Mouse (Mus musculus) heart, embryonic 11.5 days (tissue): ENCODE data around the gene Fhad1. TPM values are rescaled to one million over a fixed set of nuclear protein-coding genes. Genes with fewer than 3 reads are reported as not detected.

ENCODE experiments used
- ATAC-seq: fragments of 200-750 bp; cut with Nextera tagmentation; replicated peaks from 2 replicates; pipeline ENCODE4 v1.8.0; 2017; ENCODE audit warnings: moderate library complexity; ENCODE audit not compliant: insufficient number of reproducible peaks, low FRiP score, low TSS enrichment
- H3K27ac ChIP-seq: fragments of 300-500 bp; sonication (generic); 2 replicates; pipeline ENCODE4 v1.5.1; 2014; ENCODE audit warnings: mild to moderate bottlenecking, low read depth, low read length
- H3K27me3 ChIP-seq: fragments of 300-500 bp; sonication (generic); 2 replicates; pipeline ENCODE4 v1.6.1; 2014; ENCODE audit warnings: mild to moderate bottlenecking, low read length, mixed read lengths; ENCODE audit not compliant: control insufficient read depth, insufficient read depth
- H3K36me3 ChIP-seq: fragments of 300-500 bp; sonication (generic); 2 replicates; pipeline ENCODE4 v1.6.1; 2014; ENCODE audit warnings: mild to moderate bottlenecking, low read length, moderate library complexity, mixed read lengths; ENCODE audit not compliant: control insufficient read depth, insufficient read depth
- H3K4me1 ChIP-seq: fragments of 300-500 bp; sonication (generic); 2 replicates; pipeline ENCODE4 v1.6.1; 2014; ENCODE audit warnings: low read length; ENCODE audit not compliant: control insufficient read depth, insufficient read depth
- H3K4me2 ChIP-seq: fragments of 300-500 bp; sonication (generic); 2 replicates; pipeline ENCODE4 v1.6.1; 2014; ENCODE audit warnings: mild to moderate bottlenecking, moderate library complexity
- H3K4me3 ChIP-seq: fragments of 300-500 bp; sonication (generic); 2 replicates; pipeline ENCODE4 v1.5.1; 2014; ENCODE audit warnings: low read depth, low read length
- H3K9ac ChIP-seq: fragments of 300-500 bp; sonication (generic); 2 replicates; pipeline ENCODE4 v1.6.1; 2014; ENCODE audit warnings: mild to moderate bottlenecking, low read depth, low read length, moderate library complexity
- H3K9me3 ChIP-seq: fragments of 300-500 bp; sonication (generic); replicated peaks from 2 replicates; pipeline ENCODE4 v1.6.1; 2016; ENCODE audit warnings: low read length; ENCODE audit not compliant: control insufficient read depth
- WGBS: fragments of 180-500 bp; shearing (Covaris S2); extraction: QIAGEN DNeasy Blood & Tissue Kit; methylation state at CpG from one replicate; pipeline ENCODE4 v1.1.7; 2014; ENCODE audit not compliant: insufficient replicate concordance; 5-methylcytosine and 5-hydroxymethylcytosine counted together
- polyA plus RNA-seq: library from polyadenylated mRNA; unstranded; fragments of >200 nt; fragmentation: Nextera tagmentation; extraction: Ambion mirVana; gene quantifications from 2 replicates; pipeline ENCODE4 v1.2.1, GENCODE M21; 2014

Gene Fhad1
- polyA plus RNA-seq, 1 experiment from 2014 or later, result 3.8 TPM

DNA sequence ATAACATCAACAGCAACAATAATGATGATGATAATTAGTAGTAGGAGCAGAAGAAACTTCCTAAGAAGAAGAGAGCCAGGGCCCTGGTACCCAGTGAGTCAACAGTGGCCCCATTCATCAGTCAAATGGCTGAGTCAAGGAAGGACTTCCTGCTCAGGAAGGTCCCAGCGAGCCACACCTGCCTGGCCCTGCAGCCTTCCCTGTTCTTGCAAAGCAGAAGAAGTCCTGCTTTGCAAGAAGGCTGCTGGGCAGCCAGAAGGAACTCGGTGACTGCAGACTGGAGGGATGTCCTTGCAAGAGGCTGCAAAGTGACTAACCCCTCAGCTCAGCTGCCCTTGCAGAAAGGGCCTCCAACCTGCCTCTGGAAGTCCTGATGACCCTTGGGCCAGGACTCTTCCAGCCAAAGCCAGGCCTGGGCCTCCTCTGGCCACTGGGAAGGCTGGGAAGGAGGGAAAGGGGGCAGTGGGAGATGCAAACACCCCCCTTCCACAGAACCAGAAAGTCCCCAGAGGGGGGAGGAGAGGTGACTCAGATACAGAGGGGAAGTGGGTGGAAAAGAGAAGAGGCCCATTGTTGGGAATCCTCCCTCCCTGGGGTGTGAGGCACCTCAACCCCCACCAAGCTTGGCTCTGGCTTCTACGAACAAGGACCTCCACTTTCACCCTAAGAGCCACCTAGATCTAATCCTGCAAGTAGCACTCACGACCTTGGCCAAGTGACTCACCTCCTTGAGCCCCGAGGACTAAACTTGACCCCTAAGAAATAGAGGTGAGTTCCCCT lies 145.3 kb downstream of the Fhad1 start:
- no peaks in the 10 kb centered on the region for H3K9me3 ChIP-seq
- H3K4me1 ChIP-seq, result peaks cover 71% of the 10 kb centered on the region
- no peak overlapping the region for H3K4me2 ChIP-seq
- no peak for ATAC-seq
- no peak overlapping the region for H3K9ac ChIP-seq
- H3K27ac ChIP-seq, result peak overlapping the region; percentile 32; the same call in 1 of the 2 replicates
- H3K4me3 ChIP-seq, result no peak overlapping the region
- peaks cover 7% of the 10 kb centered on the region; the same call in 1 of the 2 replicates for H3K36me3 ChIP-seq
- WGBS, result 56% methylated on average over 5 of the region's 5 CpGs
- H3K27me3 ChIP-seq, result no peaks in the 10 kb centered on the region

DNA sequence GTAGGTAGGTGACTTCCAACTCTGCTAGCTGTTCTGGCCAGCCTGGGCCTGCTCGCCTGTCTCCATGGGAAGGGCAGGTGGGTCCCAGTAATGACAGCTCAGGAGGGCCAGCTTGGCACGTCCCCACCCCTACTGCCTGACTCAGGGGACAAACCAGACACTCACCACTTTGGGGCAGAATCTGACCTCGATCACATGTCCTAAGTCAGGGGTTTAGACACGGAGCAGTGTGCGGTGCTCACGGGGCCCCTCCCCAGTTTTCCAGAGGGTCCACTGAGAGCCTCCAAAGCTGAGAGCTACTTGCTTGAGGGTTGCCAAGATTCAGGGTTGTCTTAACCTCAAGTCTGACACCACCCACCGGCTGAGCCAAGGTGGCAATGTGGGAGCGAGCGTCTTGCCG lies 146.8 kb downstream of the Fhad1 start:
- no peaks in the 10 kb centered on the region for H3K27me3 ChIP-seq
- no peak overlapping the region for H3K9ac ChIP-seq
- H3K9me3 ChIP-seq, result no peaks in the 10 kb centered on the region
- peaks cover 12% of the 10 kb centered on the region; the same call in 1 of the 2 replicates for H3K36me3 ChIP-seq
- ATAC-seq, result no peak
- H3K4me1 ChIP-seq, result peaks cover 77% of the 10 kb centered on the region
- H3K4me2 ChIP-seq, result peak overlapping the region; percentile 50
- H3K27ac ChIP-seq, result peak overlapping the region; percentile 91
- no peak overlapping the region for H3K4me3 ChIP-seq
- 77% methylated on average over 10 of the region's 10 CpGs for WGBS

DNA sequence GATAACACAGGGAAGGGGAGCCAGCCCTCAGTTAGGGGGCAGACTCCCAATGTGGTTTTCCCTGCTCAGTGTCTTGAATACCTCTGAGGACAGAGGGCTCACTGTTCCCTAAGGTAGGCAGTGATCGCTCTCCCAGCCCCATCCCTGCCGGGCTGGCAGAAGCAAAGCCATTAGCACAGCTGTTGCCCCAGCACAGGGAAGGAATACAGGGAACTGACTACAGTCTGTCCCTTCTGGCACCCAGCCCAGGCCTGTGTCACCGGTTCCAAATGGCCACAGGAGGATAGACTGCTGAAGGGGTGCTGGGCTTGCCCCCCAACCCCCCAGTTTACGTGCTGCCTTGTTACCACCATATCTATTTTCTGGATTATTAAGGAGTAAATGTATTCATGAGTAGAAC lies 147.4 kb downstream of the Fhad1 start:
- Histone ChIP-seq H3K27me3 (no peaks in the 10 kb centered on the region), H3K4me3 (no peak overlapping the region), H3K4me1 (peaks cover 72% of the 10 kb centered on the region), H3K4me2 (peak overlapping the region; percentile 50), H3K9ac (0 out of 2 replicates have a peak overlapping the region, but pooled peaks have one; percentile 39), H3K27ac (peak overlapping the region; percentile 91), H3K9me3 (no peaks in the 10 kb centered on the region), H3K36me3 (peaks cover 13% of the 10 kb centered on the region; the same call in 1 of the 2 replicates)
- 39% methylated on average over 4 of the region's 4 CpGs for WGBS
- ATAC-seq, result no peak

DNA sequence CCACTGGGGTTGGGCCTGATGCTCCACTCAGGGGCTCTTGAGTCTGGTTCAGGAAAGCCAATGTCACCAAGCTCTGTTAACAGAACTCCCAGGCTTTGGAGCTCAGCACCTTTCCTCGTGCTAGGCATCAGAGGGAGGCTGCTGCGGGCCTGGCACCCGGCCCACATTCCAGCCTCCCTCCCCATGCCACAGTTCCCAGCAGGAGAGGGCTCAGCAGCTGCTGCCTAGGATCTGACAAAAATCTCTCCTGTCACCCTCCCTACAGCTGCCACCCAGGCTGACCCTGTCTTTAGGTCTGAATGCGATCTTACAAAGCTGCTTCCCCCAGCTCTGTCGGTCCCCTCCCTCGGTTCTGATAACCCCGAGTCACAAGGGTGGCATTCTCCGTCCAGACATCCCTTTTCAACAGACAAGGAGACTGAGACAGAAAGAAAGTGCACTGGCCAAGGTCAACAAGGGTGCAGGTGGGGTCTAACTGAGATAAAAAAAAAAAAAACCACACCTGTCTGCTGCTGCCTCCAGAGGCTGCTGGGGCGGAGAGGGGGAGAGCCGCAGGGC lies 147.9 kb downstream of the Fhad1 start:
- ATAC-seq, result peak; percentile 48; the same call in 1 of the 2 replicates
- WGBS, result 15% methylated on average over 10 of the region's 10 CpGs
- Histone ChIP-seq H3K36me3 (peaks cover 13% of the 10 kb centered on the region; the same call in 1 of the 2 replicates), H3K4me2 (peak overlapping the region; percentile 50), H3K27ac (peak overlapping the region; percentile 91), H3K27me3 (no peaks in the 10 kb centered on the region), H3K4me1 (peaks cover 67% of the 10 kb centered on the region), H3K4me3 (no peak overlapping the region), H3K9ac (0 out of 2 replicates have a peak overlapping the region, but pooled peaks have one; percentile 39), H3K9me3 (no peaks in the 10 kb centered on the region)

DNA sequence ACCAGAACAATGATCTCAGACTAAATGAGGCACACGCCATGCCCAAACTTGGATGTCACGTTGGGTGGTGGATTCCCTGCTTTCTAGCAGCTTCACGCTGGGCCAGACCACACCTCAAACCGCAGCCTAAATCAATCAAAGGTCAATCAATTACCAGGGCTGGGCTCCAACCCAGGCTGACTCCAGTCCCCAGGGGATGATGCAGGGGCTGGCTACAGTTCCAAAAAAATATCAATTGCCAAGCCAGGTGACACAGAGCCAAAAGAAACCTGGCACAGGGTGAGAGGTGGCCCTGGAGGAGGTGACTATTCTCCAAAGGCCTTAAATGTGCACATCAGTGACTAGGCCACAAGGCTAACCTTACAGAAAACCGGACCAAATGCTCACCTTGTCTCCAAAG lies 149.3 kb downstream of the Fhad1 start:
- Histone ChIP-seq H3K9me3 (no peaks in the 10 kb centered on the region), H3K27ac (no peak overlapping the region), H3K36me3 (peaks cover 16% of the 10 kb centered on the region), H3K4me3 (no peak overlapping the region), H3K27me3 (no peaks in the 10 kb centered on the region), H3K9ac (no peak overlapping the region), H3K4me1 (peaks cover 53% of the 10 kb centered on the region), H3K4me2 (no peak overlapping the region)
- no peak for ATAC-seq
- 87% methylated on average over 5 of the region's 5 CpGs for WGBS

DNA sequence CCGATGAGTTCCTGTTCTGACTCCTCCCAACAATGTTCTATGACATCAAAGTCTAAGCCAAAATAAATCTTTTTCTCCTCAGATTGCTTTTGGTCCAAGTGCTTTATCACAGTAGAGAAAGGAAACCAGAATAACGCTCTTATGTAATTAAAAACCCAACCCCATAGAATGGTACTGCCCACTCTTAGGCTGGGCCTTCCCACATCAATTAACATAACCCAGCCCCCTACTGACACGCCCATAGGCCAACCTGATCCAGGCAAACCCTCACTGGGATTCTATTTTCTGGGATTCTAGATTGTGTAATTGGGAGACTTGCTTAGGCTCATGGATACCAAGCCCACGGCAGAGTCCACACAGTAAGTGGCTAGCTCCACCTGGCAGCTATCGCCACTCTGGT lies 149.9 kb downstream of the Fhad1 start:
- no peak for ATAC-seq
- peaks cover 47% of the 10 kb centered on the region for H3K4me1 ChIP-seq
- WGBS, result 91% methylated on average over 5 of the region's 5 CpGs
- H3K4me3 ChIP-seq, result no peak overlapping the region
- no peak overlapping the region for H3K9ac ChIP-seq
- H3K27ac ChIP-seq, result no peak overlapping the region
- H3K36me3 ChIP-seq, result peaks cover 20% of the 10 kb centered on the region
- H3K9me3 ChIP-seq, result no peaks in the 10 kb centered on the region
- H3K27me3 ChIP-seq, result no peaks in the 10 kb centered on the region
- H3K4me2 ChIP-seq, result no peak overlapping the region

DNA sequence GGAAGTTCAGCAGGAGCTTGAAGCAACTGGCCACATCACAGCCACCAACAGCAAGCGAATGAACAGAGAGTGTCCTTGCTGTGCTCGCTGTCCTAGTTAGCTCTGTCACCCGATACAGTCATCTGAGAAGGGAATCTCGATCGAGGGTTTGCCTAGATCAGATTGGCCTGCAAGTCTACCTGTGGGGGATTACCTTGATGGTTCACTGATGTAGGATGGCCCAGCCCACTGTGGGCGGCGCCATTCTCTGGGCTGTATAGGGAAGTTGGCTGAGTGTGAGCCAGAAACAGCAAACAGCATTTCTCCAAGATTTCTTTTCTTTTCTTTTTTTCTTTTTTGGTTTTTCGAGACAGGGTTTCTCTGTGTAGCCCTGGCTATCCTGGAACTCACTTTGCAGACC lies 150.4 kb downstream of the Fhad1 start:
- no peak overlapping the region for H3K4me2 ChIP-seq
- H3K9me3 ChIP-seq, result no peaks in the 10 kb centered on the region
- H3K4me3 ChIP-seq, result no peak overlapping the region
- no peak overlapping the region for H3K9ac ChIP-seq
- WGBS, result 90% methylated on average over 8 of the region's 8 CpGs
- H3K4me1 ChIP-seq, result peaks cover 42% of the 10 kb centered on the region
- H3K27ac ChIP-seq, result no peak overlapping the region
- peaks cover 22% of the 10 kb centered on the region for H3K36me3 ChIP-seq
- no peaks in the 10 kb centered on the region for H3K27me3 ChIP-seq
- ATAC-seq, result no peak

DNA sequence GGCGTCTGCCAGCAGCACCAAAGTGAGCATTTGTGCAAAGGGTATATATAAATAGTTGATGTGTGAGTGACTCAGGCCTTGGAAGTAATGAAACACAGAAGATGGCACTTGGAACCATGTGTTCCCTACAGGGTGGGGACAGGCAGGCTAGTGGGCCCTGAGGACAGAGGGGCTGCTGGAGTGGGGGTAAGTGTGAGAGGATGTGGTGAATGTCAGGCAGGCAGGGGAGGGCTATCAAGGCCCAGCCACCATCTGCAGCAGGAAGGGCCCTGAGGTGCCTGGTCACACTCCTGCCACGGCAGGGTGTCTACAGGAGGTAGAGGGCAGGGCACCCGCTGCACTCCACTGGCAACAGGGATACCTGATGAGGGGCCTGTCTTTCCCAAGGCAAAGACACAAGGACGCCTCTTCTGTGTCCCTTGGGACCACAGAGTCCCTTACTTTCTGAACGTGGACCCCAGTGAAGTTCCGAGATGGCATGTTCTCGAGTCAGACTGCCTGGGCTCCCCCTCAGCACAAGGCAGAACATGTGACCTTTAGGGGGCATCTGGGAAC lies 151.1 kb downstream of the Fhad1 start:
- H3K9me3 ChIP-seq, result no peaks in the 10 kb centered on the region
- ATAC-seq, result no peak
- H3K4me3 ChIP-seq, result no peak overlapping the region
- H3K36me3 ChIP-seq, result peaks cover 24% of the 10 kb centered on the region
- H3K27ac ChIP-seq, result no peak overlapping the region
- no peak overlapping the region for H3K4me2 ChIP-seq
- no peak overlapping the region for H3K9ac ChIP-seq
- WGBS, result 68% methylated on average over 7 of the region's 7 CpGs
- H3K4me1 ChIP-seq, result peaks cover 35% of the 10 kb centered on the region
- no peaks in the 10 kb centered on the region for H3K27me3 ChIP-seq
